Mouse (Mus musculus) hindbrain, embryonic 11.5 days (tissue): ENCODE data around the gene Ssbp4. TPM values are rescaled to one million over a fixed set of nuclear protein-coding genes. Genes with fewer than 3 reads are reported as not detected.

Experiments
- ATAC-seq: fragments of 200-750 bp; cut with Nextera tagmentation; 2 replicates; pipeline ENCODE4 v1.8.0; 2017; ENCODE audit warnings: mild to moderate bottlenecking, moderate TSS enrichment, moderate library complexity; ENCODE audit not compliant: low FRiP score
- DNase-seq: peaks from one replicate; pipeline ENCODE4 v3.0.0-alpha.2; 2015; ENCODE audit warnings: low spot score
- H3K27ac ChIP-seq: fragments of 300-500 bp; sonication (generic); 2 replicates; pipeline ENCODE4 v1.5.1; 2014; ENCODE audit warnings: mild to moderate bottlenecking, low read depth, low read length
- H3K27me3 ChIP-seq: fragments of 300-500 bp; sonication (generic); 2 replicates; pipeline ENCODE4 v1.6.1; 2014; ENCODE audit warnings: mild to moderate bottlenecking, low read length, moderate library complexity, mixed read lengths; ENCODE audit not compliant: control insufficient read depth, insufficient read depth
- H3K36me3 ChIP-seq: fragments of 300-500 bp; sonication (generic); 2 replicates; pipeline ENCODE4 v1.6.1; 2014; ENCODE audit warnings: mild to moderate bottlenecking, low read length, moderate library complexity, mixed read lengths; ENCODE audit not compliant: control insufficient read depth, insufficient read depth
- H3K4me1 ChIP-seq: fragments of 300-500 bp; sonication (generic); replicated peaks from 2 replicates; pipeline ENCODE4 v1.6.1; 2014; ENCODE audit warnings: low read length, mixed read lengths; ENCODE audit not compliant: control insufficient read depth, insufficient read depth
- H3K4me2 ChIP-seq: fragments of 300-500 bp; sonication (generic); replicated peaks from 2 replicates; pipeline ENCODE4 v1.6.1; 2014; ENCODE audit warnings: mild to moderate bottlenecking, low read depth, low read length
- H3K4me3 ChIP-seq: fragments of 300-500 bp; sonication (generic); 2 replicates; pipeline ENCODE4 v1.5.1; 2014; ENCODE audit warnings: low read depth, low read length
- H3K9ac ChIP-seq: fragments of 300-500 bp; sonication (generic); 2 replicates; pipeline ENCODE4 v1.6.1; 2014; ENCODE audit warnings: low read depth, low read length
- H3K9me3 ChIP-seq: fragments of 300-500 bp; sonication (generic); 2 replicates; pipeline ENCODE4 v1.6.1; 2016; ENCODE audit warnings: low read length; ENCODE audit not compliant: control insufficient read depth
- WGBS: fragments of 180-500 bp; shearing (Covaris S2); extraction: QIAGEN DNeasy Blood & Tissue Kit; methylation state at CpG from one replicate; pipeline ENCODE4 v1.1.7; 2014; 5-methylcytosine and 5-hydroxymethylcytosine counted together
- polyA plus RNA-seq: library from polyadenylated mRNA; unstranded; fragments of >200 nt; fragmentation: Nextera tagmentation; extraction: Ambion mirVana; gene quantifications from 2 replicates; pipeline ENCODE4 v1.2.1, GENCODE M21; 2014

The Ssbp4 gene
- polyA plus RNA-seq, 1 experiment from 2014 or later, result 126 TPM

DNA sequence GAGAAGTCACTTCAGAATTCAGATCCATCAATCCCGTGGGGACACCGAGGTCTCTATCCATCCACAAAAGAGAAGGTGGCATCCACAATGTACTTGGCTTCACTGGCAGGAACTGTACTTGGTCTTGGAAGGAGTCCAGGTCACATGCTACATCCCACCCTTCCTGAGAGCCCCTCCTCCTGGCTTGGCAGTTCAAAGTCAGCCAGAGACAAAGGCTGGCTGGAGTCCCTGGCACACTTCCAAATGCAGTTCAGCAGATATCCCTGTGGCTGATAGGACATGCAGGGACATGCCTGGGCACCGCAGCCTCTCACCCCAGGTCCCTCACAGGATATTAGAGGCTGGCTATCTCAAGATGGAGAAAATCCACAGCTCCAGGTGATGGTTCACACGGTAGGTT is 40.7 kb upstream of the Ssbp4 start:
- Histone ChIP-seq H3K9me3 (no peaks in the 10 kb centered on the region), H3K4me3 (no peak overlapping the region), H3K4me2 (no peak overlapping the region), H3K27me3 (no peaks in the 10 kb centered on the region), H3K36me3 (peaks cover 10% of the 10 kb centered on the region; the same call in 1 of the 2 replicates), H3K4me1 (peaks cover 11% of the 10 kb centered on the region), H3K9ac (no peak overlapping the region), H3K27ac (peak overlapping the region; percentile 30)
- WGBS, result 77% methylated on average over 4 of the region's 4 CpGs
- ATAC-seq (peak; percentile 30; the same call in 1 of the 2 replicates), DNase-seq (no peak)

DNA sequence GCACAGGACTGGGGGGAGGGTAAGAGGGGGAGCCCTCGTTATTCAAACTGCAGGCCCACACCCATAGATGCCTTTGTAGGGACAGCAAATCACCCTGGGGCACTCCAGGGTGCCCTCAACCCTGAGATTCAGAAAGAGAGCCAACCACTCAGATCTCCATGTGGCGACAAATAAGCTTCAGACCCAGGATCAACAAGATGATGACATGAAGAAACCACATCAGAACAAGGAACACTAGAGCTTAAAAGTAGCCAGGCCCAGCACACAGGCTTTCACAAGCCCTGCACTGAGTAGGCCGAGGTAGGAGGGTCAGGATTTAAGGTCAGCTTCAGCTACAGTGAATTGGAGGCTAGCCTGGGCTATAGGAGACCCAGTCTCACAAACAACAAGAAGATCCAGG is 40.2 kb upstream of the Ssbp4 start:
- ATAC-seq (no peak), DNase-seq (no peak)
- H3K4me2 ChIP-seq, result no peak overlapping the region
- H3K36me3 ChIP-seq, result peaks cover 7% of the 10 kb centered on the region; the same call in 1 of the 2 replicates
- peak overlapping the region; percentile 30 for H3K27ac ChIP-seq
- no peaks in the 10 kb centered on the region for H3K27me3 ChIP-seq
- H3K4me1 ChIP-seq, result peaks cover 11% of the 10 kb centered on the region
- no peak overlapping the region for H3K4me3 ChIP-seq
- WGBS, result 68% methylated on average over 3 of the region's 3 CpGs
- no peak overlapping the region for H3K9ac ChIP-seq
- no peaks in the 10 kb centered on the region for H3K9me3 ChIP-seq

DNA sequence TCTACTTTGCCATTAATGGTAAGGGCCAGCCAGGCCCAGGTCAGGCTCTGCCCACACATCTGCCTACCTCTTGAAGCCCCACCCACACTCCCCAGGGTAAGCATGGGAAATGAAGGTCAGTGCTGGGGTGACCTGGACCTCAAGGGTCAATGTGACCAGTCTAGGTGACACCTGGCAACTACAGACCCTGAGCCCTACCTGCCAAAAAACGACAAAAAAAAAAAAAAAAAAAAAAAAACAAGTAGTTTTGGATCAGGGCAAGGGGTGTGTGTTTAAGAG is 39.4 kb upstream of the Ssbp4 start:
- ATAC-seq (no peak), DNase-seq (no peak)
- H3K4me1 ChIP-seq, result peaks cover 11% of the 10 kb centered on the region; the same call in 1 of the 2 replicates
- no peak overlapping the region for H3K4me3 ChIP-seq
- peaks cover 7% of the 10 kb centered on the region; the same call in 1 of the 2 replicates for H3K36me3 ChIP-seq
- no peaks in the 10 kb centered on the region for H3K27me3 ChIP-seq
- H3K27ac ChIP-seq, result peak overlapping the region; percentile 78
- no peak overlapping the region for H3K4me2 ChIP-seq
- no peaks in the 10 kb centered on the region for H3K9me3 ChIP-seq
- no peak overlapping the region for H3K9ac ChIP-seq
- 10% methylated on average over 1 of the region's 1 CpGs for WGBS

DNA sequence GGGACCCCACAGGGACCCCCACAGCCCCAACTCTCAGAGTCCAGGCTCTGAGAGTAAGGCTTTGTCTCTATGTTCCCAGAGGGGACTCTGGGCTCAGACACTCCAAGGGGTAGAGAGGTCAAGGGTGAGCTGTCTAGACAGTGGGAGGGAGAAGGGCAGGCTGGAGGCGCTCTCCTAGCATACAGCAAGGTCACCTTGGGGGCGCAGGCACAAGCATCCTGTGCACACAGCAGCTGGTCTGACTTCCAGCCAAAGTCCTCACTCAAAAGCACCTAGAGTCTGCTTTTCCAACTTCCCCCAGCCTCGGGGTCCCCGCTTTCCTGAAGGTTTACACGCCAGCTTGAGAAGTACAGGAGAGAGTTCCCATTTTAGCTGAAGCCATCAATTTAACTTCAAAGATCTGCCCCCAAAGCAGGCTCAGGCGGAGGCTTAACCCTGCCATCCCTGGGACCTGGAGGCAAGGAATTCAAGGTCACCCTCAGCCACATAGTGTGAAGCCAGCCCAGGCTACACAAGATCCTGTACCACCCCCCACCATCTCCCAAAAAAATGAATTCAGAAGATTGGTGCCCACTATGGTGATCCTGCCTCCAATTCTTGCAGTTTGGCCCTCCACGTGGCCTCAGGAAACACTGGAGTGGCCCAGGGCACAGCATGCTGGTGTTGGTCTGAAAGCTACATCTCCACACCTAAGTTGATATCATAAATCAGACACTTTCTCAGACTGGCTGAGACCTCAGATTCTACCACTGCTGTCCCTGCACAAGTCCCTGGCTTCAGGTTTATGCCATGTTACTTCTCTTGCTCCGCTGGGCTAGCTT is 38.9 kb upstream of the Ssbp4 start:
- DNase-seq, result peak; percentile 63
- Histone ChIP-seq H3K4me3 (no peak overlapping the region), H3K36me3 (peaks cover 7% of the 10 kb centered on the region; the same call in 1 of the 2 replicates), H3K27ac (peak overlapping the region; percentile 78), H3K27me3 (no peaks in the 10 kb centered on the region), H3K9me3 (no peaks in the 10 kb centered on the region), H3K4me2 (no peak overlapping the region), H3K4me1 (peaks cover 11% of the 10 kb centered on the region; the same call in 1 of the 2 replicates), H3K9ac (peak overlapping the region; percentile 8; the same call in 1 of the 2 replicates)
- peak; percentile 59 for ATAC-seq
- 46% methylated on average over 8 of the region's 8 CpGs for WGBS

DNA sequence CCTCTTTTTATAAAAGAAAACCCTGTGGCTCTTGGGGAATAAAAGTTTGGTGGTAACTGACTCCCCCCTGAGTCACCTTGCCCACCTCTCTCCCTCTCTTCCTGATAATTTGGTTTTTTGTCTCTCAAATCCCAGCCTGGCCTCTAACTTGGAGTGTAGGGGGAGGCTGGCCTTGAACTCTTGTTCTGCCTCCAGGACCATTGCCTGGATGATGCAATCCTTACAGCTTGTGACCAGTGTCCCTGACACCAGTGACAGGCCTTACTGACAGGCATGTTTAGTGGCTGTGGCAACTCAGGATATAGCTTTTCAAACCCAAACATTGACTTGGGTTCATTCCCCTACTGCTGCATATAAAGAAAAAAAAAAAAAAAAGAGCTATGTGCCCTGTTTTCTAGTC is 38.1 kb upstream of the Ssbp4 start:
- Histone ChIP-seq H3K4me1 (peaks cover 11% of the 10 kb centered on the region; the same call in 1 of the 2 replicates), H3K27ac (peak overlapping the region; percentile 78; the same call in 1 of the 2 replicates), H3K4me2 (no peak overlapping the region), H3K9me3 (no peaks in the 10 kb centered on the region), H3K36me3 (peaks cover 7% of the 10 kb centered on the region; the same call in 1 of the 2 replicates), H3K9ac (no peak overlapping the region), H3K27me3 (no peaks in the 10 kb centered on the region), H3K4me3 (no peak overlapping the region)
- DNase-seq (no peak), ATAC-seq (peak; percentile 1; the same call in 1 of the 2 replicates)

DNA sequence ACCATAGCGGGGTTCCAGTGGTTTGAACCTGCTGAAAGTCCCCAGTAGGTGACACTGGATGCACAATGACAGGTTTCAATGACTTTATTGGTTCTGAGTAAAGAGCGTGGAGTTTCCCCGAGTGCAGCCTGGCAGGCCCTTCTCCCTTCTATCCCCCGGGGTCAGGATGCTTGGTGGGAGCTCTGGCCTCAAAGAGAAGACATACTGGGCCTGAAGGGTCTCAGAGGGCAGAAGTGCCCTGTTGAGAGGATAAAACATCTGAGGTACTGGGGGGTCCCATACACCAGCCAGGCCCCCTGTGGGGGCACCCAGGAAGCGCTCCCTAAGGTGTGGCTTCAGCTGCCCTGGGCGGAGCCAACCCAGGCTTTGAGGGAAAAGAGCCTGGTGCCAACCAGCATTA is 37.7 kb upstream of the Ssbp4 start:
- no peak for DNase-seq
- peaks cover 11% of the 10 kb centered on the region; the same call in 1 of the 2 replicates for H3K4me1 ChIP-seq
- no peak for ATAC-seq
- peaks cover 7% of the 10 kb centered on the region; the same call in 1 of the 2 replicates for H3K36me3 ChIP-seq
- H3K27me3 ChIP-seq, result no peaks in the 10 kb centered on the region
- H3K9ac ChIP-seq, result no peak overlapping the region
- no peak overlapping the region for H3K4me3 ChIP-seq
- no peak overlapping the region for H3K4me2 ChIP-seq
- H3K27ac ChIP-seq, result no peak overlapping the region
- H3K9me3 ChIP-seq, result no peaks in the 10 kb centered on the region
- WGBS, result 69% methylated on average over 6 of the region's 6 CpGs

DNA sequence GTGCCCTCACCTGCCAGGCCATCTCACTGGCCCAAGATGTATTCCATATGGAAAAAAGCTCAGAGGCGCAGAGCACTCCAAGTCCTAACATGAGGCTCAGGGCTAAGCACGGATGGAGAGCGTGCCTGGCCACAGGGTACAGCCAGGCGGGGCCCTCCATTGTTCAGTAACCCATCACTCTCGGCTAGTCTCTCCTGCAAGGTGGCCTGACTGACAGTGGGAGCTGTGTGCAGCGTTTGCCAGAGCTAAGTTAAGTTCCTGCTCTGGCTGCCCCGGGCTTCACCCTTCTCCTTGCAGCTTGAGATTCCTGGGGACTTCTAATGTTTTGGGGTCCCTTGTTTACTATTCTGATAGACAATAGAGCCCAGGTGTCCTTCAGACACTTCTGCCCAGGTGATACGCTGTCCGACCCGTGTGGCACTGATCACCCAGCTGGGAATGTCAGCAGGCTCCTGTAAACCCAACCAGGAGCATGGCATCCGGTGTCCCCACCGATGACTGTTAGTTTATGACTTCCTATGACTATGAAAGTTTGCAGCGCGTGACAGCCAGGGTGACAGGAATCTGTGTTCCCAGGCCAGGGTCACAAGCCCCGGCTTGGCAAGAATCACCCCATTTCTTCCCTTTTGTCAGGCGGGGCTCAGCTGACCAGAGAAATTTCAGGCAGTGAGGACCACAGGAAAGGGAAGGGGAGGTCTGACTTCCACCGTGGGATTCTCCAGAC is 37.0 kb upstream of the Ssbp4 start:
- Histone ChIP-seq H3K27ac (no peak overlapping the region), H3K36me3 (peaks cover 7% of the 10 kb centered on the region; the same call in 1 of the 2 replicates), H3K4me2 (no peak overlapping the region), H3K9me3 (no peaks in the 10 kb centered on the region), H3K4me1 (peaks cover 11% of the 10 kb centered on the region; the same call in 1 of the 2 replicates), H3K27me3 (no peaks in the 10 kb centered on the region), H3K4me3 (no peak overlapping the region), H3K9ac (no peak overlapping the region)
- WGBS, result 63% methylated on average over 17 of the region's 17 CpGs
- ATAC-seq (no peak), DNase-seq (no peak)

DNA sequence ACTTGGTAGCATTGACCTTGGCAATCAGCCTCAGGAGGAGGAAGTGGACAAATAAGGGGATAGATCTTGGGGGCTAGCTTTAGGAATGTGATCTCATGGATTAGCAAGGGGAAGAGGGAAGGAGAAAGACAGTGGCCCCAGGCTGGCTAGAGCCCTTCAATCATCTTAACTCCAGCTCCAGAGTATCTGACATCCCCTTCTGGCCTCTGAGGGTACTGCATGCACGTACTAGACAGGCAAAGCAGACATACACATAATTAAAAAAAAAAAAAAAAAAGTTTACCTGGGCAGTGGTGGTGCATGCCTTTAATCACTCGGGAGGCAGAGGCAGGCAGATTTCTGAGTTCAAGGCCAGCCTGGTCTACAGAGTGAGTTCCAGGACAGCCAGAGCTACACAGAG is 35.4 kb upstream of the Ssbp4 start:
- H3K36me3 ChIP-seq, result no peaks in the 10 kb centered on the region; the same call in 1 of the 2 replicates
- no peak overlapping the region for H3K4me2 ChIP-seq
- peaks cover 11% of the 10 kb centered on the region; the same call in 1 of the 2 replicates for H3K4me1 ChIP-seq
- 73% methylated on average over 2 of the region's 2 CpGs for WGBS
- no peak overlapping the region for H3K4me3 ChIP-seq
- no peaks in the 10 kb centered on the region for H3K9me3 ChIP-seq
- no peak overlapping the region for H3K9ac ChIP-seq
- no peak for DNase-seq
- H3K27ac ChIP-seq, result no peak overlapping the region
- ATAC-seq, result no peak
- H3K27me3 ChIP-seq, result no peaks in the 10 kb centered on the region
